Mouse (Mus musculus) lung, adult 2 months (tissue): ENCODE results near the gene Chd2. TPM values are rescaled to one million over a fixed set of nuclear protein-coding genes. Genes with fewer than 3 reads are reported as not detected.
"Not testable (repeated sequence)": the region's sequence is repeated elsewhere in the genome, so short reads cannot be mapped to it uniquely, and the experiment has no call there.

Experiments used
- DNase-seq: peaks from one replicate; pipeline ENCODE4 v3.0.0; 2022
- H3K4me1 ChIP-seq: fragments of 200-500 bp; 2 replicates; pipeline ENCODE4 v1.6.1; 2011; ENCODE audit warnings: low read length; ENCODE audit not compliant: control insufficient read depth, insufficient read depth
- H3K4me3 ChIP-seq: fragments of 200-500 bp; replicated peaks from 2 replicates; pipeline ENCODE3; 2011; ENCODE audit warnings: low read depth, mild to moderate bottlenecking, control low read depth, low read length; ENCODE audit errors: extremely low read depth
- CTCF ChIP-seq: fragments of 200-500 bp; IDR thresholded peaks from 2 replicates; pipeline ENCODE4 v1.5.1; 2011; ENCODE audit warnings: mild to moderate bottlenecking, low read length, control low read depth; ENCODE audit not compliant: insufficient read depth
- POLR2A ChIP-seq: fragments of 200-500 bp; IDR thresholded peaks from 2 replicates; pipeline ENCODE4 v1.6.1; 2011; ENCODE audit warnings: low read depth, mild to moderate bottlenecking, control low read depth, low read length, borderline replicate concordance; ENCODE audit errors: extremely low read depth
- WGBS: fragments of 180-500 bp; shearing (Covaris S2); methylation state at CpG from one replicate; pipeline ENCODE4 v1.1.7; 2018; 5-methylcytosine and 5-hydroxymethylcytosine counted together
- polyA plus RNA-seq: library from polyadenylated mRNA; depleted of rRNA; stranded (reverse); fragments of >200 nt; gene quantifications from 2 replicates; pipeline ENCODE4 v1.2.3, GENCODE M21; 2012

Chd2 gene
- polyA plus RNA-seq, 1 experiment, result 48.5 TPM

- TF ChIP-seq POLR2A (no peak), CTCF (no peak)
- H3K4me3 ChIP-seq, result no peak overlapping the region
- H3K4me1 ChIP-seq, result peaks cover 33% of the 10 kb centered on the region
- DNase-seq, result no peak
- WGBS, result 30% methylated on average over 4 of the region's 4 CpGs
These were observed 5.8 kb downstream of the Chd2 start for GRCm38 (mm10) chr7:73535861-73536200.

GRCm38 (mm10) chr7:73534937-73535860 lies 6.4 kb downstream of the Chd2 start:
- WGBS, result 33% methylated on average over 2 of the region's 2 CpGs
- no peak for DNase-seq
- no peak for TF ChIP-seq CTCF
- TF ChIP-seq POLR2A, result no peak
- peaks cover 36% of the 10 kb centered on the region for H3K4me1 ChIP-seq
- no peak overlapping the region for H3K4me3 ChIP-seq

- TF ChIP-seq CTCF, result no peak
- TF ChIP-seq POLR2A, result no peak
- WGBS, result 7% methylated on average over 2 of the region's 2 CpGs
- no peak overlapping the region for H3K4me3 ChIP-seq
- H3K4me1 ChIP-seq, result peaks cover 44% of the 10 kb centered on the region
- DNase-seq, result no peak
These were observed 8.2 kb downstream of the Chd2 start for GRCm38 (mm10) chr7:73533457-73533856.

- WGBS, result 24% methylated on average over 3 of the region's 3 CpGs
- TF ChIP-seq POLR2A (no peak), CTCF (no peak)
- DNase-seq, result no peak
- H3K4me3 ChIP-seq, result no peak overlapping the region
- H3K4me1 ChIP-seq, result peaks cover 46% of the 10 kb centered on the region
These were observed 8.7 kb downstream of the Chd2 start for GRCm38 (mm10) chr7:73532916-73533315.

- H3K4me1 ChIP-seq, result peaks cover 46% of the 10 kb centered on the region
- no peak for TF ChIP-seq CTCF
- no peak for TF ChIP-seq POLR2A
- DNase-seq, result no peak
- WGBS, result 63% methylated on average over 3 of the region's 3 CpGs
- no peak overlapping the region for H3K4me3 ChIP-seq
These were observed 9.5 kb downstream of the Chd2 start for GRCm38 (mm10) chr7:73532139-73532538.

GRCm38 (mm10) chr7:73531506-73532093 lies 10.0 kb downstream of the Chd2 start:
- Histone ChIP-seq H3K4me3 (no peak overlapping the region), H3K4me1 (peaks cover 46% of the 10 kb centered on the region)
- no peak for DNase-seq
- no peak for TF ChIP-seq CTCF
- TF ChIP-seq POLR2A, result no peak
- WGBS, result 20% methylated on average over 7 of the region's 7 CpGs

- peaks cover 44% of the 10 kb centered on the region for H3K4me1 ChIP-seq
- no peak for DNase-seq
- H3K4me3 ChIP-seq, result no peak overlapping the region
- TF ChIP-seq POLR2A (no peak), CTCF (no peak)
- WGBS, result 34% methylated on average over 5 of the region's 5 CpGs
These were observed 10.8 kb downstream of the Chd2 start for GRCm38 (mm10) chr7:73530846-73531245.

GRCm38 (mm10) chr7:73530164-73530563 lies 11.5 kb downstream of the Chd2 start:
- Histone ChIP-seq H3K4me1 (peaks cover 38% of the 10 kb centered on the region), H3K4me3 (no peak overlapping the region)
- TF ChIP-seq POLR2A (no peak), CTCF (no peak)
- WGBS, result 79% methylated on average over 5 of the region's 5 CpGs
- DNase-seq, result no peak

GRCm38 (mm10) chr7:73529261-73529660 lies 12.4 kb downstream of the Chd2 start:
- Histone ChIP-seq H3K4me1 (peaks cover 40% of the 10 kb centered on the region), H3K4me3 (no peak overlapping the region)
- DNase-seq, result no peak
- TF ChIP-seq CTCF (no peak), POLR2A (no peak)
- 66% methylated on average over 6 of the region's 6 CpGs for WGBS

- not testable (repeated sequence) for DNase-seq, H3K4me3 ChIP-seq
- H3K4me1 ChIP-seq, result peaks cover 38% of the 10 kb centered on the region
- 36% methylated on average over 7 of the region's 7 CpGs for WGBS
These were observed 13.2 kb downstream of the Chd2 start for GRCm38 (mm10) chr7:73528377-73528894.
